Mouse (Mus musculus) monocyte, adult 59 days (primary cell): ENCODE measurements around the gene Cyp2b10. TPM values are rescaled to one million over a fixed set of nuclear protein-coding genes. Genes with fewer than 3 reads are reported as not detected.

Experiments
- total RNA-seq, 2 experiments: library from RNA; stranded (reverse); gene quantifications; one replicate each; pipeline ENCODE4 v1.2.4; 2023

Cyp2b10 gene
- total RNA-seq, result not detected

GRCm38 (mm10) chr7:25897411-25897810 lies at the start of gene Cyp2b10:
Gene Cyp2b10 (plus strand): TSS chr7:25897620.

Other genes with a start within 250 kb of the Cyp2b10 start
- 10 to 100 TPM; 60.3 to 69.9 TPM for gene Bckdha, start 238.6 kb upstream of the Cyp2b10 start, total RNA-seq
- gene Exosc5, start 238.5 kb upstream of the Cyp2b10 start, total RNA-seq, result 10 to 100 TPM; 45.7 to 46.0 TPM
- not detected for gene Tmem91, start 222.5 kb upstream of the Cyp2b10 start, total RNA-seq
- gene B9d2, start 216.8 kb upstream of the Cyp2b10 start, total RNA-seq, result 10 to 100 TPM; 49.8 to 58.0 TPM
- 100 to 1,000 TPM; 817 to 823 TPM for gene Tgfb1, start 210.6 kb upstream of the Cyp2b10 start, total RNA-seq
- 100 to 1,000 TPM; 102 to 110 TPM for gene Ccdc97, start 178.5 kb upstream of the Cyp2b10 start, total RNA-seq
- gene Hnrnpul1, start 142.9 kb upstream of the Cyp2b10 start, total RNA-seq, result 100 to 1,000 TPM; 208 to 211 TPM
- 100 to 1,000 TPM; 341 to 348 TPM for gene Axl, start 108.9 kb upstream of the Cyp2b10 start, total RNA-seq
- gene Cyp2s1, start 80.7 kb upstream of the Cyp2b10 start, total RNA-seq, result 1 to 10 TPM in 1 of 2 experiments, under 1 TPM in 1; 0.29 to 1.0 TPM
- not detected for gene Cyp2b13, start 163.9 kb downstream of the Cyp2b10 start, total RNA-seq